In the genomic region with DNA sequence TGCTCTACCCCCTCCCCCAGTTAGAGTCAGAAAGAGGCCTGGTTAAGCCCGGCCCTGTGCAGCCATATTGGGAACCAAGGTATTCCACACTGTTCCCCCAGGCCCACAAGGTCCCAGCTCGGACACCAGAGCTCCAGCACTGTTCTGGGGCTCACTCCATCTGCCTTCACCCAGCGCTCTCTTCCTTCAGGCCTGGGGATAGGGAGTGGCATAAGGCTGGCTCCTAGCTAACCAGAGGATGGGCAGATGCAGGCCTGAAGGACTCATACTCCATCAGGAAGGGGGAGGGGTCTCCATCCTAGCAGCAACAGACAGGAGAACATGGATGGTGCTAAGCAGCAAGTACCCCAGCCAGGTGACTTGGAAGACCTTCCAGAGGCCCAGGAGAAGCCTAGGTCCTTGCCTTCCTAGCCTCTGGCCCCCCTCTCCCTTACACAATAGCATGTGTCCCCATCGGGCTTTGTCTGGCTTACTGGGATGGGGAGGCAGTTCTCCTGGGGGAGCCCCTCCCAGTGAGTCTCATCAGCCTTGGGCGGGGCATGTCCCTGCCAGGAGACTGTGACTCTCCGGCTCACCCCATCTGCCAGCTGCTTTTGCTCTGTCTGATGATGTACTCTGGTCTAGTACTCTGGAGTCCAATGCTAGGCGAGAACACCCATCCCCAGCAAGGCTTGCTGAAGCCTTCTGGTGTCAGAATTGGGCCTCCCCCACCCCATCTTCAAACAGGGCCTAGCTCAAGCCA, we compare ENCODE assay signal across 8 mouse cellular contexts. TPM values are rescaled to one million over a fixed set of nuclear protein-coding genes. Genes with fewer than 3 reads are reported as not detected.
DNase-seq lines count a peak whose midpoint lies in the region; ATAC-seq and TF ChIP-seq lines count a peak whose summit lies in the region.

No protein-coding gene starts in this region.

- DNase-seq in kidney, postnatal 0 days (ENCODE audit: low spot score) = no peak
- DNase-seq in kidney, adult 9 months = no peak
- DNase-seq in adipocyte (ENCODE audit: low spot score) = peak; percentile 29
- peak; percentile 14 for DNase-seq in stomach, postnatal 0 days (ENCODE audit: low spot score)
- DNase-seq in spleen, adult 12 weeks (ENCODE audit: low spot score) = no peak
- no peak for DNase-seq in adrenal gland, postnatal 36 days

- H3K36me3 ChIP-seq in kidney, postnatal 0 days (ENCODE audit: insufficient read depth, low read length) = no peaks in the 10 kb centered on the region
- peaks cover 22% of the 10 kb centered on the region for H3K36me3 ChIP-seq in limb, embryonic 12.5 days
- H3K36me3 ChIP-seq in stomach, postnatal 0 days (ENCODE audit: control insufficient read depth, insufficient read depth, low read length) = no peaks in the 10 kb centered on the region; the same call in 1 of the 2 replicates

- TF ChIP-seq POLR2A in embryonic fibroblast, embryonic 13.5 days (IDR thresholded peaks at IDR 0.05; ENCODE audit: low read depth, low read length) = peak; percentile 62; the same call in 1 of the 2 replicates

- H3K9me3 ChIP-seq in kidney, postnatal 0 days (replicated peaks; ENCODE audit: low read length) = no peaks in the 10 kb centered on the region
- no peaks in the 10 kb centered on the region for H3K9me3 ChIP-seq in limb, embryonic 12.5 days
- no peaks in the 10 kb centered on the region for H3K9me3 ChIP-seq in stomach, postnatal 0 days (ENCODE audit: control insufficient read depth, low read length)

- no peak overlapping the region for H3K9ac ChIP-seq in kidney, postnatal 0 days (ENCODE audit: low read depth, low read length)
- H3K9ac ChIP-seq in limb, embryonic 12.5 days (replicated peaks) = peak overlapping the region; percentile 88; the same call in 1 of the 2 replicates
- H3K9ac ChIP-seq in stomach, postnatal 0 days (ENCODE audit: low read length) = peak overlapping the region; percentile 73; the same call in 1 of the 2 replicates

- H3K4me2 ChIP-seq in kidney, postnatal 0 days (ENCODE audit: low read length) = peak overlapping the region; percentile 97
- H3K4me2 ChIP-seq in limb, embryonic 12.5 days = peak overlapping the region; percentile 73
- H3K4me2 ChIP-seq in stomach, postnatal 0 days (replicated peaks; ENCODE audit: low read depth) = peak overlapping the region; percentile 97

- ATAC-seq in kidney, postnatal 0 days (replicated peaks; ENCODE audit: low FRiP score, low read depth) = no peak
- no peak for ATAC-seq in limb, embryonic 12.5 days (ENCODE audit: insufficient number of reproducible peaks, insufficient read depth, low FRiP score, low TSS enrichment, low read depth)
- peak; percentile 1; the same call in 1 of the 2 replicates for ATAC-seq in stomach, postnatal 0 days (ENCODE audit: low FRiP score, low TSS enrichment)

- WGBS in kidney, postnatal 0 days = 87% methylated on average over 7 of the region's 7 CpGs
- 66% methylated on average over 7 of the region's 7 CpGs for WGBS in limb, embryonic 12.5 days
- 77% methylated on average over 7 of the region's 7 CpGs for WGBS in stomach, postnatal 0 days

- TF ChIP-seq CTCF in kidney, postnatal 0 days (IDR thresholded peaks at IDR 0.05; ENCODE audit: low read depth) = no peak
- no peak for TF ChIP-seq CTCF in embryonic fibroblast, embryonic 13.5 days (IDR thresholded peaks at IDR 0.05; ENCODE audit: borderline replicate concordance, insufficient read depth, low read length)
- no peak for TF ChIP-seq CTCF in stomach, postnatal 0 days (IDR thresholded peaks at IDR 0.05; ENCODE audit: low read depth)

- no peak for TF ChIP-seq EP300 in stomach, postnatal 0 days (optimal IDR thresholded peaks at IDR 0.05)

- peaks cover 23% of the 10 kb centered on the region for H3K27me3 ChIP-seq in kidney, postnatal 0 days (ENCODE audit: insufficient read depth, low read length)
- H3K27me3 ChIP-seq in limb, embryonic 12.5 days = peaks cover 60% of the 10 kb centered on the region
- H3K27me3 ChIP-seq in stomach, postnatal 0 days (ENCODE audit: control insufficient read depth, insufficient read depth, low read length) = 0 out of 2 replicates have a peak, but pooled peaks cover 4% of the 10 kb centered on the region

- peak overlapping the region; percentile 70 for H3K4me3 ChIP-seq in kidney, postnatal 0 days (replicated peaks; ENCODE audit: low read depth, low read length)
- peak overlapping the region; percentile 74 for H3K4me3 ChIP-seq in embryonic fibroblast, embryonic 13.5 days (ENCODE audit: insufficient read depth, low read length)
- peak overlapping the region; percentile 90 for H3K4me3 ChIP-seq in limb, embryonic 12.5 days (replicated peaks)
- H3K4me3 ChIP-seq in stomach, postnatal 0 days (ENCODE audit: low read depth, low read length) = peak overlapping the region; percentile 70; the same call in 1 of the 2 replicates

- peaks cover 13% of the 10 kb centered on the region; the same call in 1 of the 2 replicates for H3K4me1 ChIP-seq in kidney, postnatal 0 days (replicated peaks; ENCODE audit: insufficient read depth, low read length)
- 0 out of 2 replicates have a peak, but pooled peaks cover 4% of the 10 kb centered on the region for H3K4me1 ChIP-seq in embryonic fibroblast, embryonic 13.5 days (ENCODE audit: control insufficient read depth, insufficient read depth, low read length)
- peaks cover 34% of the 10 kb centered on the region for H3K4me1 ChIP-seq in limb, embryonic 12.5 days (replicated peaks)
- H3K4me1 ChIP-seq in stomach, postnatal 0 days (replicated peaks; ENCODE audit: control insufficient read depth, insufficient read depth) = no peaks in the 10 kb centered on the region

- H3K27ac ChIP-seq in kidney, postnatal 0 days = no peak overlapping the region
- H3K27ac ChIP-seq in embryonic fibroblast, embryonic 13.5 days (ENCODE audit: insufficient read depth, low read length) = peak overlapping the region; percentile 10; the same call in 1 of the 2 replicates
- no peak overlapping the region for H3K27ac ChIP-seq in limb, embryonic 12.5 days
- peak overlapping the region; percentile 67; the same call in 1 of the 2 replicates for H3K27ac ChIP-seq in stomach, postnatal 0 days (replicated peaks)

RNA-seq across cellular contexts. Expression of a gene that starts 1.4 kb away (rescaled TPM):
- 10.4 and 12.0 TPM in 2 replicates for polyA plus RNA-seq in kidney, postnatal 0 days (2015; fragmentation: Nextera tagmentation; extraction: Ambion mirVana)
- polyA plus RNA-seq in embryonic fibroblast, embryonic 13.5 days (2011; ENCODE audit: insufficient read length, low read depth, missing spikeins) = 82.3 and 89.3 TPM in 2 replicates
- polyA plus RNA-seq in limb, embryonic 12.5 days (2016; fragmentation: Nextera tagmentation; extraction: Ambion mirVana) = 31.7 and 34.2 TPM in 2 replicates
- polyA plus RNA-seq in stomach, postnatal 0 days (2015; fragmentation: Nextera tagmentation; extraction: Ambion mirVana) = 38.0 and 38.8 TPM in 2 replicates
- 10 to 100 TPM in 1 of 2 experiments, 1 to 10 TPM in 1; 9.6 to 10.9 TPM for total RNA-seq in adrenal gland, postnatal 36 days (2021)

RNA-seq across cellular contexts. Expression of a gene that starts 2.1 kb away (rescaled TPM):
- 1.3 and 2.0 TPM in 2 replicates for polyA plus RNA-seq in kidney, postnatal 0 days (2015; fragmentation: Nextera tagmentation; extraction: Ambion mirVana)
- 17.8 and 20.1 TPM in 2 replicates for polyA plus RNA-seq in embryonic fibroblast, embryonic 13.5 days (2011; ENCODE audit: insufficient read length, low read depth, missing spikeins)
- polyA plus RNA-seq in limb, embryonic 12.5 days (2016; fragmentation: Nextera tagmentation; extraction: Ambion mirVana) = 5.2 and 6.8 TPM in 2 replicates
- polyA plus RNA-seq in stomach, postnatal 0 days (2015; fragmentation: Nextera tagmentation; extraction: Ambion mirVana) = 0.97 and 1.5 TPM in 2 replicates
- 1 to 10 TPM; 1.1 to 4.9 TPM for total RNA-seq in adrenal gland, postnatal 36 days (2021)

RNA-seq across cellular contexts. Expression of a gene that starts 6.2 kb away (rescaled TPM):
- 0.57 and 0.92 TPM in 2 replicates for polyA plus RNA-seq in kidney, postnatal 0 days (2015; fragmentation: Nextera tagmentation; extraction: Ambion mirVana)
- polyA plus RNA-seq in embryonic fibroblast, embryonic 13.5 days (2011; ENCODE audit: insufficient read length, low read depth, missing spikeins) = 2.4 and 3.9 TPM in 2 replicates
- 3.9 and 4.3 TPM in 2 replicates for polyA plus RNA-seq in limb, embryonic 12.5 days (2016; fragmentation: Nextera tagmentation; extraction: Ambion mirVana)
- 4.6 and 5.4 TPM in 2 replicates for polyA plus RNA-seq in stomach, postnatal 0 days (2015; fragmentation: Nextera tagmentation; extraction: Ambion mirVana)
- total RNA-seq in adrenal gland, postnatal 36 days (2021) = under 1 TPM in 1 of 2 experiments, not detected in 1; 0.60 TPM

RNA-seq across cellular contexts. Expression of a gene that starts 37.9 kb away (rescaled TPM):
- 0.23 and 0.32 TPM in 2 replicates for polyA plus RNA-seq in kidney, postnatal 0 days (2015; fragmentation: Nextera tagmentation; extraction: Ambion mirVana)
- 2.8 and 3.3 TPM in 2 replicates for polyA plus RNA-seq in embryonic fibroblast, embryonic 13.5 days (2011; ENCODE audit: insufficient read length, low read depth, missing spikeins)
- polyA plus RNA-seq in limb, embryonic 12.5 days (2016; fragmentation: Nextera tagmentation; extraction: Ambion mirVana) = 9.4 and 11.2 TPM in 2 replicates
- polyA plus RNA-seq in stomach, postnatal 0 days (2015; fragmentation: Nextera tagmentation; extraction: Ambion mirVana) = 0.34 TPM in 2 replicates
- under 1 TPM in 1 of 2 experiments, not detected in 1; 0.20 TPM for total RNA-seq in adrenal gland, postnatal 36 days (2021)

Comparison
In these comparisons a context has a peak if more than half of its experiments do, and no peak if none do; other contexts are left out.
1. DNase-seq: peak in adipocyte (single experiment) and stomach, postnatal 0 days (single experiment); none in kidney, postnatal 0 days (single experiment), kidney, adult 9 months (single experiment), spleen, adult 12 weeks (single experiment) and adrenal gland, postnatal 36 days (0 of 2).
2. H3K27ac ChIP-seq: peak in embryonic fibroblast, embryonic 13.5 days (single experiment) and stomach, postnatal 0 days (single experiment); none in kidney, postnatal 0 days (single experiment) and limb, embryonic 12.5 days (single experiment).
3. Peak in every context shown above with its lines, with median percentiles within 50 percentile points of each other: H3K4me2 ChIP-seq and H3K4me3 ChIP-seq.